Mouse (Mus musculus): Measurements from ENCODE around the gene Carm1. TPM values are rescaled to one million over a fixed set of nuclear protein-coding genes. Genes with fewer than 3 reads are reported as not detected.

Carm1 gene
- polyA plus RNA-seq, 1 experiment: 63.4 TPM

- H3K27ac ChIP-seq (ENCODE audit: insufficient read depth, low read depth, low read length): no peak overlapping the region
- no peaks in the 10 kb centered on the region for H3K27me3 ChIP-seq (ENCODE audit: control insufficient read depth, insufficient read depth, low read length)
- 0 out of 2 replicates have a peak, but pooled peaks cover 1% of the 10 kb centered on the region for H3K4me1 ChIP-seq (ENCODE audit: control insufficient read depth, insufficient read depth, insufficient read length, low read length)
- no peaks in the 10 kb centered on the region for H3K36me3 ChIP-seq (ENCODE audit: control insufficient read depth, insufficient read depth, low read length)
- H3K4me3 ChIP-seq (ENCODE audit: low read depth, low read length): no peak overlapping the region
- no peak for TF ChIP-seq POLR2A (IDR thresholded peaks at IDR 0.05; ENCODE audit: low read depth, low read length)
- no peak for TF ChIP-seq CTCF (IDR thresholded peaks at IDR 0.05; ENCODE audit: extremely low read depth, insufficient read length, insufficient replicate concordance, low read depth, low read length)
Measured at GRCm38 (mm10) chr9:21626571-21626970, 79.9 kb downstream of the Carm1 start.

GRCm38 (mm10) chr9:21627145-21627795, 80.6 kb downstream of the Carm1 start:
- 73% methylated on average over 5 of the region's 5 CpGs for WGBS
- H3K27ac ChIP-seq (ENCODE audit: insufficient read depth, low read depth, low read length): no peak overlapping the region
- no peak overlapping the region for H3K4me3 ChIP-seq (ENCODE audit: low read depth, low read length)
- H3K27me3 ChIP-seq (ENCODE audit: control insufficient read depth, insufficient read depth, low read length): no peaks in the 10 kb centered on the region
- no peaks in the 10 kb centered on the region for H3K36me3 ChIP-seq (ENCODE audit: control insufficient read depth, insufficient read depth, low read length)
- 0 out of 2 replicates have a peak, but pooled peaks cover 1% of the 10 kb centered on the region for H3K4me1 ChIP-seq (ENCODE audit: control insufficient read depth, insufficient read depth, insufficient read length, low read length)
- TF ChIP-seq POLR2A (IDR thresholded peaks at IDR 0.05; ENCODE audit: low read depth, low read length) (no peak), CTCF (IDR thresholded peaks at IDR 0.05; ENCODE audit: extremely low read depth, insufficient read length, insufficient replicate concordance, low read depth, low read length) (no peak)

DNA sequence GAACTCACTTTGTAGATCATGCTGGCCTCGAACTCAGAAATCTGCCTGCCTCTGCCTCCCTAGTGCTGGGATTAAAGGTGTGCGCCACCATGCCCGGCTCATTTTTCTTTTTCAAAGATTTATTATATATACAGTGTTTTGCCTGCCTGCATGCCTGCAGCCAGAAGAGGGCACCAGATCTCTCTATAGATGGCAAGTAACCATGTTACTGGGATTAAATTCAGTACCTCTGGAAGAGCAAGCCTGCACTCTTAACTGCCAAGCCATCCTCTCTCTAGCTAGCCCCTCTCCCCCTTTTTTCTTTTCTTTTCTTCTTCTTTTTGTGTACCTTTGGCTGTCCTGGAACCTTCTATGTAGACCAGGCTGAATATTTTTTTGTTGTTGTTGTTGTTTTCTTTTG, 84.0 kb downstream of the Carm1 start:
- Histone ChIP-seq H3K36me3 (ENCODE audit: control insufficient read depth, insufficient read depth, low read length) (peaks cover 12% of the 10 kb centered on the region; the same call in 1 of the 2 replicates), H3K27ac (ENCODE audit: insufficient read depth, low read depth, low read length) (no peak overlapping the region), H3K4me3 (ENCODE audit: low read depth, low read length) (no peak overlapping the region), H3K4me1 (ENCODE audit: control insufficient read depth, insufficient read depth, insufficient read length, low read length) (0 out of 2 replicates have a peak, but pooled peaks cover 1% of the 10 kb centered on the region), H3K27me3 (ENCODE audit: control insufficient read depth, insufficient read depth, low read length) (no peaks in the 10 kb centered on the region)
- peak; percentile 29; the same call in 1 of the 2 replicates for TF ChIP-seq CTCF (IDR thresholded peaks at IDR 0.05; ENCODE audit: extremely low read depth, insufficient read length, insufficient replicate concordance, low read depth, low read length)
- no peak for TF ChIP-seq POLR2A (IDR thresholded peaks at IDR 0.05; ENCODE audit: low read depth, low read length)
- 69% methylated on average over 3 of the region's 3 CpGs for WGBS

DNA sequence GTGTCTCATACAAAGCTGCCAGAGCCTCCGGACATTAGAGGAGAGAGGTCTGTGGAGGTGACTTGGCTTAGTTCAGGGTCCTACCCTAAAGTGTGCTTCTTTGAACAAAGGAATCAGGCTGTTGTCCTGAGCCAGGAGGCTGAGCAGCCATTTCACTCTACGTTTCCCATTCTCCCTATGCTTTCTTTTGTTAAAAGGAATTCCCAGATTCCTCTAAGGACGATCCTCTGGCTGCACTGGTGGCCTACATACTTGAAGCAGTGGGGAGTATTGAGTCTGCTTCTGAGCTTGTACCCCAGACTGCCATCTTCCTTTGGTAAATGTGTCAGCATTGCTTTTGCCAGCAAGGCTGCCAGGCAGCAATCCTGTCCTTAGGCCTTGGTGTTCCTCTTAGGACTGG, 86.4 kb downstream of the Carm1 start:
- Histone ChIP-seq H3K4me1 (ENCODE audit: control insufficient read depth, insufficient read depth, insufficient read length, low read length) (no peaks in the 10 kb centered on the region), H3K27me3 (ENCODE audit: control insufficient read depth, insufficient read depth, low read length) (no peaks in the 10 kb centered on the region), H3K36me3 (ENCODE audit: control insufficient read depth, insufficient read depth, low read length) (peaks cover 36% of the 10 kb centered on the region), H3K27ac (ENCODE audit: insufficient read depth, low read depth, low read length) (no peak overlapping the region), H3K4me3 (ENCODE audit: low read depth, low read length) (no peak overlapping the region)
- 89% methylated on average over 3 of the region's 3 CpGs for WGBS
- TF ChIP-seq CTCF (IDR thresholded peaks at IDR 0.05; ENCODE audit: extremely low read depth, insufficient read length, insufficient replicate concordance, low read depth, low read length): no peak
- no peak for TF ChIP-seq POLR2A (IDR thresholded peaks at IDR 0.05; ENCODE audit: low read depth, low read length)

GRCm38 (mm10) chr9:21635639-21636038, 88.9 kb downstream of the Carm1 start:
- Histone ChIP-seq H3K27me3 (ENCODE audit: control insufficient read depth, insufficient read depth, low read length) (no peaks in the 10 kb centered on the region), H3K4me3 (ENCODE audit: low read depth, low read length) (no peak overlapping the region), H3K36me3 (ENCODE audit: control insufficient read depth, insufficient read depth, low read length) (peaks cover 53% of the 10 kb centered on the region), H3K27ac (ENCODE audit: insufficient read depth, low read depth, low read length) (no peak overlapping the region), H3K4me1 (ENCODE audit: control insufficient read depth, insufficient read depth, insufficient read length, low read length) (no peaks in the 10 kb centered on the region)
- TF ChIP-seq CTCF (IDR thresholded peaks at IDR 0.05; ENCODE audit: extremely low read depth, insufficient read length, insufficient replicate concordance, low read depth, low read length) (no peak), POLR2A (IDR thresholded peaks at IDR 0.05; ENCODE audit: low read depth, low read length) (no peak)
- WGBS: 57% methylated on average over 7 of the region's 7 CpGs

DNA sequence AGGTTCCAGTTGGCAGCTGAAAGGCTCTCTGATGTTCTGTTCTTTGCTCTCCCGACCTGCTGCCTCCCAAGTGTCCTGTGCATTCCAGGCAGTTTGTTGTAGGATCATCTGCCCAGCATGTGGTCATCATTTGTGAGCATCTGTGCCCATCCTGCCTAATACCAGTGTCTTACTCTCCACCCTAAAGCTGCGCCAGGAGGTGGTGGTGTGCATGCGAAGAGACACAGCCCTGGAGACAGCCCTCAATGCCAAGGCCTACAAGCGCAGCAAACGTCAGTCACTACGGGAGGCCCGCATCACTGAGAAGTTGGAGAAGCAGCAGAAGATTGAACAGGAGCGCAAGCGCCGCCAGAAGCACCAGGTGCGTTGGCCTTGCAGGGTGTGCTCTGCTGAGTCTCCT, 92.3 kb downstream of the Carm1 start:
- H3K4me1 ChIP-seq (ENCODE audit: control insufficient read depth, insufficient read depth, insufficient read length, low read length): no peaks in the 10 kb centered on the region
- H3K36me3 ChIP-seq (ENCODE audit: control insufficient read depth, insufficient read depth, low read length): peaks cover 80% of the 10 kb centered on the region
- H3K27ac ChIP-seq (ENCODE audit: insufficient read depth, low read depth, low read length): no peak overlapping the region
- WGBS: 95% methylated on average over 11 of the region's 11 CpGs
- no peaks in the 10 kb centered on the region for H3K27me3 ChIP-seq (ENCODE audit: control insufficient read depth, insufficient read depth, low read length)
- no peak for TF ChIP-seq CTCF (IDR thresholded peaks at IDR 0.05; ENCODE audit: extremely low read depth, insufficient read length, insufficient replicate concordance, low read depth, low read length)
- TF ChIP-seq POLR2A (IDR thresholded peaks at IDR 0.05; ENCODE audit: low read depth, low read length): no peak
- no peak overlapping the region for H3K4me3 ChIP-seq (ENCODE audit: low read depth, low read length)

Other genes with a start within 250 kb of the Carm1 start
- 36.4 and 69.5 TPM in 2 replicates for gene Ap1m2, start 234.6 kb upstream of the Carm1 start, polyA plus RNA-seq (2012; rRNA removed)
- 11.9 and 12.7 TPM in 2 replicates for gene Slc44a2, start 226.2 kb upstream of the Carm1 start, polyA plus RNA-seq (2012; rRNA removed)
- gene Ilf3, start 179.0 kb upstream of the Carm1 start, polyA plus RNA-seq (2012; rRNA removed): 18.8 and 30.7 TPM in 2 replicates
- 30.1 and 32.8 TPM in 2 replicates for gene Qtrt1, start 135.1 kb upstream of the Carm1 start, polyA plus RNA-seq (2012; rRNA removed)
- gene Dnm2, start 122.0 kb upstream of the Carm1 start, polyA plus RNA-seq (2012; rRNA removed): 179 and 517 TPM in 2 replicates
- gene Tmed1, start 36.6 kb upstream of the Carm1 start, polyA plus RNA-seq (2012; rRNA removed): 7.5 and 10.8 TPM in 2 replicates
- gene AB124611, start 20.7 kb upstream of the Carm1 start, polyA plus RNA-seq (2012; rRNA removed): 1.2 and 1.4 TPM in 2 replicates
- 11.0 and 14.7 TPM in 2 replicates for gene Timm29, start 45.8 kb downstream of the Carm1 start, polyA plus RNA-seq (2012; rRNA removed)
- gene Yipf2, start 45.9 kb downstream of the Carm1 start, polyA plus RNA-seq (2012; rRNA removed): 22.5 and 35.9 TPM in 2 replicates
- 19.0 and 34.1 TPM in 2 replicates for gene Smarca4, start 69.3 kb downstream of the Carm1 start, polyA plus RNA-seq (2012; rRNA removed)
- gene Ldlr, start 176.6 kb downstream of the Carm1 start, polyA plus RNA-seq (2012; rRNA removed): 37.2 and 58.9 TPM in 2 replicates
- gene Spc24, start 213.4 kb downstream of the Carm1 start, polyA plus RNA-seq (2012; rRNA removed): 11.0 and 22.6 TPM in 2 replicates